Mouse (Mus musculus) cerebellum, postnatal 36 days (tissue): ENCODE data around the gene Zfp683.

ENCODE experiments used
- DNase-seq, 2 experiments: peaks; one replicate each; pipeline ENCODE4 v3.0.0; 2021 to 2022; ENCODE audit warnings: mixed read lengths in 2 of 2

Zfp683 gene

GRCm38 (mm10) chr4:134053538-134053937, at the start of gene Zfp683:
TSS of gene Zfp683 (plus strand) at chr4:134053838.
- no peak for DNase-seq

- no peak for DNase-seq
These were observed 47.9 kb upstream of the Zfp683 start for GRCm38 (mm10) chr4:134005581-134006358.

GRCm38 (mm10) chr4:134006845-134007244, 46.8 kb upstream of the Zfp683 start:
- DNase-seq = no peak

GRCm38 (mm10) chr4:134009709-134010108, 43.9 kb upstream of the Zfp683 start:
- DNase-seq = no peak

GRCm38 (mm10) chr4:134011450-134012414, 41.9 kb upstream of the Zfp683 start:
- DNase-seq = no peak

- no peak for DNase-seq
These were observed 40.6 kb upstream of the Zfp683 start for GRCm38 (mm10) chr4:134012858-134013528.

- DNase-seq = no peak
These were observed 37.4 kb upstream of the Zfp683 start for GRCm38 (mm10) chr4:134016208-134016607.

GRCm38 (mm10) chr4:134016767-134017166, 36.9 kb upstream of the Zfp683 start:
- no peak for DNase-seq

- DNase-seq = no peak
These were observed 36.3 kb upstream of the Zfp683 start for GRCm38 (mm10) chr4:134017201-134017865.

GRCm38 (mm10) chr4:134018038-134018778, 35.4 kb upstream of the Zfp683 start:
- DNase-seq = no peak

GRCm38 (mm10) chr4:134018779-134019145, 34.9 kb upstream of the Zfp683 start, which contains the start of gene Lin28a:
TSS of gene Lin28a (minus strand) at chr4:134018841.
- DNase-seq = no peak

GRCm38 (mm10) chr4:134019210-134019609, 34.4 kb upstream of the Zfp683 start:
- DNase-seq = no peak

GRCm38 (mm10) chr4:134019641-134020351, 33.8 kb upstream of the Zfp683 start:
- DNase-seq = peak; percentile 80 to 81

GRCm38 (mm10) chr4:134020621-134021020, 33.0 kb upstream of the Zfp683 start:
- peak in 1 of 2 experiments; percentile 25 for DNase-seq

GRCm38 (mm10) chr4:134025802-134026201, 27.8 kb upstream of the Zfp683 start:
- DNase-seq = no peak

GRCm38 (mm10) chr4:134035953-134036352, 17.7 kb upstream of the Zfp683 start:
- peak; percentile 84 to 88 for DNase-seq

- DNase-seq = no peak
These were observed 12.1 kb upstream of the Zfp683 start for GRCm38 (mm10) chr4:134041317-134042123.

- no peak for DNase-seq
These were observed 10.6 kb upstream of the Zfp683 start for GRCm38 (mm10) chr4:134043041-134043440.

- no peak for DNase-seq
These were observed 6.0 kb upstream of the Zfp683 start for GRCm38 (mm10) chr4:134047648-134048047.

GRCm38 (mm10) chr4:134051912-134052311, 1.7 kb upstream of the Zfp683 start:
- DNase-seq = no peak
